Mouse (Mus musculus): ENCODE results near the gene Dlgap3.

Dlgap3 gene

DNA sequence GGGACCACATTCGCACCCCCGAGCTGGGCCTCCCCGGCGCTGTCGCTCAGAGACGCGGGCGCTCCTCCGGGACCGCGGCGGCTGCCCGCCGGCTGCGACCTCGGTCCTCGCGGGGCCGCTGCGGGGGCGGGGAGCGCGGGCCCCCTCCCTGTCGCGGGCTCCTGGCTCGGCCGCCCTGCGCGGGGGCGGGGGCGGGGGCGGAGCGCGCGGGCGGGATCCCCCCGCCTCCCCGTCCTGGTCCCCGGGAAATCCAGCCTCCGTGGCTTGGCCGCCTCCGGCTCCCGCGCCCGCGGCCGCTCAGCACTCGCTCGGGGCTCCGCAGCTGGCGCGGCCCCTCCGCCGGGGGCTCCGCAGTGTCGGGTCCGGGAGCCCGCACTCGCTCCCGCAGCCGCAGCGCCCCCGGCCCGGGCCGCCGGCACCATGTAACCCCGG lies at the start of gene Dlgap3:
Dlgap3 (plus strand) TSS at position 291 of the 432 bp plus-strand sequence.
- DNase-seq (ENCODE audit: inconsistent ontology term) = peak; percentile 40

DNA sequence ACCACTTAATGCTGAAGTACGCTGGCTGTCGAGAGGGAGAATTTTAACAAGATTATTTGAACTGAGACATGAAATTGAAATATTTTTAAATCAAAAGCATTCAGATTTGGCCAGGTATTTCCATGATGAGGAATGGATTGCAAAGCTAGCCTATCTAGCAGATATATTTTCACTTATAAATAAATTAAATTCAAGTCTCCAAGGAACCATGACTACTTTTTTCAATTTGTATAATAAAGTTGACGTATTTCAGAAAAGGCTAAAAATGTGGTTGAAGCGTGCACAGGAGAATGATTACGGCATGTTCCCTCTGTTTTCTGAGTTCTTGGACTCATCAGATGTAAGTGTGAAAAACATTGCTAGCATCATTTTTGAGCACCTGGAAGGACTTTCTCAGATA lies 45.6 kb upstream of the Dlgap3 start, which contains the start of gene Tmem35b:
Tmem35b (plus strand) TSS at position 301 of the 400 bp plus-strand sequence.
- no peak for DNase-seq (ENCODE audit: inconsistent ontology term)

DNA sequence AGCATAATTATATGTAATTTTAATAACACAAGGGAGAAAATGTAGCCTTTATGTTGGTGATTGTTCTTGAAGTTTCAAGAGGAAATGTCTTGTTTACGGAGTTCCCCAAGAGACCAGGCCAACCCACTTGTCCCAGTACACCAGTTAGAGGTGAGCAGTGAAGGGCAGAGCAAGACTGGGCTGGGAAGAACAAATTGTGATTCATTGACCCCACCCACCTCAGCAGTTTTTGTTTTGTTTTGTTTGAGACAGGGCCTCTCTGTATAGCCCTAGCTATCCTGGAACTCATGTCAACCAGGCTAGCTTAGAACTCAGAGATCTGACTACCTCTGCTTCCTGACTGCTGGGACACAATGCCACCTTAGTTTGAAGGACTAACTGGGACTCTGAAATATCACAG lies 44.7 kb upstream of the Dlgap3 start:
- DNase-seq (ENCODE audit: inconsistent ontology term) = no peak

DNA sequence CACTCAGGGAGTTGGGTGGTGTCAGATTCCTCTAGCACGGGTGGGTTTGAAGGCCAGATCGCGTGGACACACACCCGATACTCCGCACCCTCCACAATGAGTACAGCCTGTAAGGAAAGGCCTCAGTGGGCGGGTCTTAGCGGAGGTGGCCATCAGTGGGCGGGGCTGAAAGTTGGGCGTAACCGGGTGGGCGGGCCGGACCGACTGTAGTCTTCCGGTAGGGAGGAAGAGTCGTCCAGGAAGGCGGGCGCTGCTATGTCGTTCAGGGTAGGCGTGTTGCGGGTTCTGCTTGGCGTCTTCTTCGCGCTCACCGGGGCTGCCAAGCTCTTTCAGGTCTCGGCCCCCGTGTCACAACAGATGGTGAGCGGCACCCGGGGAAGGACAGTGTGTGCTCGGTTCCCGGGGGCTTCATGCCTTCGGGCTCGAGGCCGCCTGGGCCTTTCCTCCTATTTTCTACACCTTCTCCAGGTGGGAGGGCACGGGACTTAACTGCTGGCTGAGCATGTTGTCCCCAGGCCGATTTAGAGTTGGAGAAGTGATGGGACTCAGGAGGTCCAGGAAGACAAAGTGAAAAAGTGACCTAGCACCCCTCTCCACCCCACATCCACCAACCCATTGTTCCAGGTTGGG lies 43.1 kb upstream of the Dlgap3 start:
- peak; percentile 93 for DNase-seq (ENCODE audit: inconsistent ontology term)

DNA sequence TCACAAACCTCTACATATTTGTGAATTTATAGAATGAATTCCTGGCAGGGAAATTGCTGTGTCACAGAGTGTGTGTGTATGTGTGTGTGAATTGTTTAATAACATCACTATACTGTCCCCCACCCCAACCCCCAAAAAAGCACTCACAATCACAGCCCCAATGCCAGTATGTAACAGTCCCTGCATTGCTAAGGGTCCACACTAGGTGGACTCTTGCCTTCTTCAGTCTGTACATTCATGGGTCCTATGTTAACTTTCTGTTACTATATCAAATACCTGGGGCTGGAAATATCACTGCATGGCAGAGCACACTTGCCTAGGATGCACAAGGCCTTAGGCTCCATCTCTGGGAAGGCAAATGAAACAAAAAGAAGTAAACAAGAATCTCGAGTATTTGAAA lies 34.3 kb upstream of the Dlgap3 start:
- DNase-seq (ENCODE audit: inconsistent ontology term) = no peak

DNA sequence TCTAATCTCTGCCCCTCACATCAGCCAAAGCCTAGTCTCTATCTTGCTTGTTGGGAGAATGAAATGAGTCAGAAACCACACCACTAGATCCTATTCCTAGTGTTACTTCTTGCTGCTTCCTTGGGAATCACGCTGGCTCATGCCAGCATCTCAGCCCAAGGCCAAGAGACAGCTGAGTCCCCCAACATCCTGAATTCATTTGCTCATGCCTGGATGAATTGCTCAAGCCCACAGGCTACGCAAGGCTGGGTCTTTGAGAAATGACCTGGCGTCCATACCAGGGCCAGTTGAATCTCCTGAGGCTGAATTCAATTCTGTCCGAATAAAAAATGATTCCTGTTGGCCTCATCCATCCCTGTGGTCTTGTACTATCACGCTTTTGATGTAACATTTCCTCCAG lies 31.4 kb upstream of the Dlgap3 start:
- no peak for DNase-seq (ENCODE audit: inconsistent ontology term)

DNA sequence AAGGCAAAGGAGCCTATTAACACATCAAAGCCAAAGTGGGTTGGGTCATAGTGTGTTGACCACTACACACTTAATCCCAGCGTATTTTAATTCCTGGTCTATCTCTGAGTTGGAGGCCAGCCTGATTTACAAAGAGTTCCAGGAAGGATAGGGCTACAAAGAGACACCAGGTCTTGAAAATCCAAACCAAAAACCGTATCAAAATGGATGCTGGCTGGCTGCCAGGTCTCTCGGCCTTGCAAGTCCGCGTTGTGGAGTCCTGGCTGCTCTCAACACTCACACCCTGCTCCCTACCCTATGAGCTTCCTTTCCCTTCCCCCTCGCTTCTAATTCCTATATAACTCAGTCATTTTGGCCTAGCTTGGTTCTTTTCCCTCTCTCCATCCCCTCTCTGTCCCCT lies 30.5 kb upstream of the Dlgap3 start:
- no peak for DNase-seq (ENCODE audit: inconsistent ontology term)

DNA sequence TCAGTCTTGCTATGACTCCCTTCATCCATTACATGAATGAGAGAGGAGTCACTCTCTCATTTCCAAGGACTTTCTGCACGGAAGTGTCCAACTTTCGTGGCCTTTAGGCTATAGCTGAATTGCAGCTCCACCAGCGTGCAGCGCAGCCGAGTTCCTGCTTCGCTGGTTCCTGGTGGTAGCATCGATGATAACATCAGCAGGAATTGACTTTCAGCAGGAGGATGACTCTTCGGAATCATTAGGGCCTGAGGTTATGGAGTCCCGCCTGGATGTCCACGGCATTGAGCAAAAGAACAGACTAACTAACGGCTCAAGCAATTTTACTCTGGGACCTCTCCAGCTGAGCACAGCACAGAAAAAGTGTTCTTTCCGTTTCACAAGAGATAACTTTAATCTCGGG lies 19.0 kb upstream of the Dlgap3 start:
- no peak for DNase-seq (ENCODE audit: inconsistent ontology term)

DNA sequence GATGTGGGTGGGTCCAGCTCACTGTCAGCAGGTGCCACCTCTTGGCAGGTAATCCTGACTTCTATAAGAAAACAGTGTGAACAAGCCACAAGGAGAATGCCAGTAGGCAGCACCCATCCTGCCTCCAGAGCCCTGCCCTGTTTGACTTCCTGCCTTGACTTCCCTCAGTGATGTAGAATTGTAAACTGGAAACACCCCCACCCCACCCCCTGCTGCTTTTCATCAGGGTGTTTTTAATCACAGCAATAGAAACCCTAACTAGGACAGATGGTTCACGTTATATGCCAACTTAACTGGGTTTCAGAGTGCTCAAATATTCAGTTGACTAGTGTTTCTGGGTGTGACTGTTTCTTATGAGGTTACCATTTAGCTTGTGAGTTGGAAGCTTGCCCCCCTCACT lies 15.7 kb upstream of the Dlgap3 start:
- no peak for DNase-seq (ENCODE audit: inconsistent ontology term)

DNA sequence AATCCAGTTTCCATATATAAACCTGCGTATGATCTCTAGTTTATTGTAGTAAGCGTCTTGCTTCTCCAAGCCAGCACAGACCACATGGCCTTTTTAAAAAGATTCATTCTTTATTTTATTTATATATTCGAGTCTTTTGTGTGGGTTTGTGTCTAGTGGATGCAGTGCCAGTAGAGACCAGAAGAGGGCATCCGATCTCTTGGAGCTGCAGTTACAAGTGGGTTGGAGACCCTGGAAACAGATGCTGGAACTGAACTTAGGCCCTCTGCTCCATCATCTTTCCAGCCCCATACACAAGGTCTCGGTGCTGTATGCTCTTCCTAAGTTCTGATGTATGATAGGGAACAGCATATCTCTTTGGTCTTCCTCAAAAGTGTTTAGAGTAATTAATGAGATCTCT lies 13.2 kb upstream of the Dlgap3 start:
- DNase-seq (ENCODE audit: inconsistent ontology term) = no peak

DNA sequence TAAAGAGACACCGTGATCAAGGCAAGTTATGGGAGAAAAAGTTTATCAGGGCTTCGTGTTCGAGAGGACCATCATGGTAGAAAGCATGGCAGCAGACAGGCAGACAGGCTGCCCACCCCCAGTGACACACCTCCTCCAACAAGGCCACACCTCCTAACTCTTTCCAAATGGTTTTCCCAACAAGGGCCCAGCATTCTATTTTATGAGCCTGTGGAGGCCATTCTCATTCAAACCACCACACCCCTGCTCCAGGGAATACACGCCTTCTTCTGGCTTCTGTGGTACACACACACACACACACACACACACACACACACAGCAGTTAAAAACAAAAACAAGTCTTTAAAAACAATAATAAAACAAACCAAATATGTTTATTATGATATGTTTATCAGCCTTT lies 11.3 kb upstream of the Dlgap3 start:
- no peak for DNase-seq (ENCODE audit: inconsistent ontology term)

DNA sequence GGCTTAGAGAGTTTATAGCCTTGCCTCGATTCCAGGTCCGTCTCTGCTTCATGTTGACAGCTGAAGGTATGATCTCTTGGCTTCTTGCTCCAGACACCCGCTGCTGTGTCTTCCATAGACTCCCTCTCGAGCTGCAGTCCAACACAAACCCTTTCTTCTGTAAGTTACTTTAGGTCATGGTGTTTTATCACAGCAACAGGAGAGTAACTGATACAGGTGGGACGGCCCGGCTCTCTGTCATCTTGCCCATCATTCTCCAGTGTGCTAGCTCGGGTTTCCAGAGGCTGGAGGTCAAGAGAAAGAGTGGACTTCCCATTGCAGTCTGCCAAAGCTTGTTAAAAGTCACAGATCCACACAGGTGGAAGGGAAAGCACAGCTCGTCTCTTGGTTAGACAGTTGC lies 5.1 kb upstream of the Dlgap3 start:
- DNase-seq (ENCODE audit: inconsistent ontology term) = no peak

DNA sequence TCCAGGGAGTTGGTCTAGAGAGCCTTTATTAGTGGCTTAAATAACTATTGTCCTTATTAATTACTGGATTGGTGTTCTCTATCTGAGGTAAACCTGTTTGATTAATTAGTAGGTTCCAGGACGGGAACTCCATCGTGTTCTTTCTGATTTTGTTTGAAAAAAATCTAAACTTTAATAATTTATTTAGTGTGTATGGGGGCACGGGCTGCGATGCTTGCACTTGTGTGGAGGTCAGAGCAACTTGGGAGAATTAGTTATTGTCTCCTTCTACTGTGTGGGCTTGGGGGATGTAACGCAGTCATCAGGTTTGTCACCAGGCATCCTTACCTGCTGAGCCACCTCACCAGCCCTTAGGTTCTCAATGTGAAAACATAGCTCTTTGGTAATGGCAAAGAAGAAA lies 1.9 kb upstream of the Dlgap3 start:
- no peak for DNase-seq (ENCODE audit: inconsistent ontology term)

DNA sequence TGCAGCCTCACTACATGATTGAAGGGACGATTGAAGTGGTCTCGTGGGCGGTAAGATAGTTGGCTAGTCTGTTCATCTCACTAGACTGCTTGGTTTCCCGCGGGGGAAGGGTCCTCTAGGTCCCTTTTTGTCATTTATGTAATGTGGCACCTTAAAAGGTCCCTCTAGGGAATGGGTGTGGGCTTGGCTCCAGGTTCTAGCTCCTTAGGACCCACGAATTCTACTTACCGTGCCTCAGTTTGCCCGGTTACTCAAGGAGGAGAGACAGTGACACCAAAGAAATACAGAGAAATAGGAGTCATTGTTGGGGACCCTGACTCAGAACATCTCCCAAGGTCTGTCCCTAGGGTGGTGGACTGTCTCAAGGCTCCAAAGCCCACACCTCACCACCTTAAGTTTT lies 1.3 kb upstream of the Dlgap3 start:
- no peak for DNase-seq (ENCODE audit: inconsistent ontology term)

DNA sequence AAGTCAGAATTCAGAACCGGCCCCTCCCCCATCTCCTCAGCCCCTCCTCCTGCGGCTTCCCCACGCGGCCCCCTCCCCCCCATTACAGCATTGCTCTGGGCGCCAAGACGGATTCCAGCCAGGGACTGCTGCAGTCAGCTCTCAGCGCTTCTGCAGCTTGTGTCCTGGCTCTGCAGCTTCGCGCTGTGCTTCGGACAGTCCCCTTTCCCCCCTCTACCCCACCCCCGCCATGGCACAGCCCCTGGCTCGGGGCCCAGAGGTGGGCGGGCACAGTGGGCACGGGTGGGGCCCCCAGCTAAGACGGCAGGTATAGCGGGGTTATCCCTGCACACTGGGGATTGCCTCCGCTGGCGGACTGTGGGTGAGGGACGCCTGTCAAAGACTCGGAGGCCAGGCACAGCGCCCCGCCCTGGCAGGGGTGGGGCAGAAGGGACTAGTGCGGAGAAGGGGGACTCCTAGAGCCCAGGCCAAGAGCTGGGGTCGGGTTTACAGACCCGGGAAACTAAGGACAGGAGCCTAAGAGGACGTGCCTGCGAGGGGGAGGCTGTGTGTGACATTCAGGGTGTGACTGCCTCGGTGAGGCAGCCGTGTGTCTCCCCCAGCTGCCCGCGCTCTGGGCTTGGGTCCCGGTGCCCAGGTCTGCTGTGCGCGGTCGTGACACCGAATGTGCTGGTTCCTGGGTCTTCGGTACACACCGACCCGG lies 642 bp upstream of the Dlgap3 start:
- DNase-seq (ENCODE audit: inconsistent ontology term) = peak; percentile 63

DNA sequence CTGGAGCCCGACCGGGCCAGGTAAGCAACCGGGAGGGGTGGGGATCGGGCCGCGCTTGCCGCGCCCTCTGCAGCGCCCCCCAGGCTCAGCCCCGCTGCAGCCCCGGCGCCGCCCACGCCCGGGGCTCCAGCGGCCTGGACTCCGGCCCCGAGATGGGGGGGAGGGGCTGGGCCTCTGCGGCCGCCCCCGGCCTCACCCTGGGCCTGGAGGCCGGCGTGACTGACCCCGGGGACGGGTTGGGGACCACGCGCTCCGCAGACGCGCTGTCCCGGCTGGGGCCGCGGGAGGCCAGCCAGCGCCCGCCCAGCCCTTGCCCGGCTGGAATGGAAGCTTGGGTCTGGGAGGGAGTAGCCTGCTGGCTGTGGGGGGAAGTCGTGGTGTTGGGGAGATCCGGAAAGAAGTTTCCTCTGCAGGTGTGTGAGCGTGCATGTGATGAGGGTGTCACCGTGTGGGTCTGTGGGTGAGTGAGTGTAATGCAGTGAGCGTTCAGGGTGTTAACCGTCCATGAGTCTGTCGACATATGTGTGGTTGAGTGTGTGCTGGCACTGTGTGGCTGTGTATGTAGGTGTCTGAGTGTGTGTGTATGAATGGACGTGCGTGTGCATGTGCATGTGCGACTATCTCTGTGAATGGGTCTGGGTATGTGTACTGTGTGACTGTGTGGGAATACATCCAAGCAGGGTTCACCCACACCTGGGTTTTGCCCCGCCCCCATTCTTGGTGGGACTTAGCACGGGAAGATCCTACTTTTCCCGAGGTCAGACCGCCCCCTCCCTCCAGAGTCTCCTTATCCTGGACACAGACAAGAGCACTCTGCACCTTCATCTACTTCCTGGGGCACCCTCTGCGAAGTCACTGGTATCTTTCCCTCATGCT lies 580 bp downstream of the Dlgap3 start:
- DNase-seq (ENCODE audit: inconsistent ontology term) = peak; percentile 12

DNA sequence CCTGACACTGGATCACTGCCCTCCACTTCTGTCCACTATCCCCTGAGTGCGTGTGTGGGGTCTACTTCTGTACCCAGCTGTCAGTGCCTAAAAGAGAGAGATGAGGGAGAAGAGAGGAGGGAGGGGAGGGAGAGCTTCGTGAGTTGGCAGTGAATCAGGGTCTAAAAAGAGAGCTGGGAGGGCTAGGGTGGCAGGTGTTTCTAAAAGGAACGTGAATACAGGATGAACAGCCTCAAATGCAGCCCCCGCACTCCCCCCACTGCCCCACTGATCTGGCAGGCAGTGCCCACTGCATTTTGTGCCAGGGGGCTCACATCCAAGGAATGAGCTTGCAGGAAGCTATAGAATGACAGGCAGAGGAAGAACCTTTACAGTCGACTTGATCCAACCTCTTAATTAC lies 1.9 kb downstream of the Dlgap3 start:
- DNase-seq (ENCODE audit: inconsistent ontology term) = no peak

DNA sequence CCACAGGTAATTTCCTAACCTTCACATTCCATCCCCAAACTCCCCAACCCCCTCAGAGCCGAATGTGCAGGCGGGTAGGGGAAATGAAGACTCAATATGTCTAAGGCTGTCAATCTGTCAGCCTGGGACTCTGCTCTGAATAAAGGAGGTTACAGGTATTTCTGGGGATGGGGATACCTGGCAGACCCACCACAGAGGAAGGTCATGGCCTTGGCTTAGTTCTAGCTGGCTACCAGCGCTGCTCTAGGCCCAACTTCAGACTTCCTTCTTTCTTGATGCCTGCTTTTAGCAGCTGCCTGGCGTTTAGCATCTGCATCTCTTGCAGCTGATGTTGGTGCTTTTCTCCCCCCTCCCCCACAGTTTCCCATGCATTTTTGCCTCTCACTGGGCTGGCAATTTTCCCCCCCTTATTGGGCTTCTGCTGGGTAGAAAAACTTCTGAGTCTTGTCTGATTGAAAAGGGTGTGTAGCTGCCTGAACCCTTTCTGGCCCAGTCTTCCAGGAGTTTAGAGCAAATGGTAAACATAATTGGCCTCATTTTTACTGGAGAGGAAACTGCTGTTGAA lies 2.4 kb downstream of the Dlgap3 start:
- no peak for DNase-seq (ENCODE audit: inconsistent ontology term)

DNA sequence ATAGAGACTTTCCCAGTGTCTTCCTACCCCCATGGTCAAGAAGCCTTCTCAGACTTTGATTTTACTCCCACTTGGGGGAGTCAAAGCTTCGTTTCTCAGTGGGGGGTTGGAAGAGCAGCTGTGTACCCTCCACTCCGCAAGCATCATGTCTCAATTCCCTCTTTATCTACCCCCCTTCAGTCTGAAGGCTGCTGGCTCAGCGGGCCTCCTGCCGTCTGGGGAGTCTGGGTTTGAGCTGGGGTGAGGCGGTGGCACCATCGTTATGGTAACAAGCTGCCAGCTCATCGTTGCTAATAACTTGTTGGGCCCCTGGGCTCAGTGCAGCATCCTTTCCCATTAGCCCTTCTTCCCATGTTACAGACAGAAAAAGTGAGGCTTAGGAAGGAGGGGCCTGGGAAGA lies 3.1 kb downstream of the Dlgap3 start:
- no peak for DNase-seq (ENCODE audit: inconsistent ontology term)

DNA sequence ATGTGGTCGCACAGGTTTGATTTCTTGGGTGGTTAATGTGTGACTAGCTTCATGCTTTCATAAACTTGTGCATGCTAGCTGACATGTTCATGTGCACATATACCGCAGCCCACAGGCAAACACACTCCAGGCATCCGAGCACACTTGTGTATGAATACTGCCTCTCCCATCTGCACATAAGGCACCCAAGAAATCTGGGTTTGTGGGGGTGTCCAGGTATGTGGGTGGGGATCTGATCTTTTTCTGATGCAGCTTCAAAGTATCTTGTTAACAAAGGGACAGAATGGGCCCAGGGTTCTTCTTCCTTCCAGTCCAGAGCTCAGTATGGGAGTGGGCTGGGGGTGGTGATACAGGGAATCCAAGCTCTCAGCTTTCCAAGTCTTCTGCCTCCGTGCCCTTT lies 3.6 kb downstream of the Dlgap3 start:
- DNase-seq (ENCODE audit: inconsistent ontology term) = no peak

DNA sequence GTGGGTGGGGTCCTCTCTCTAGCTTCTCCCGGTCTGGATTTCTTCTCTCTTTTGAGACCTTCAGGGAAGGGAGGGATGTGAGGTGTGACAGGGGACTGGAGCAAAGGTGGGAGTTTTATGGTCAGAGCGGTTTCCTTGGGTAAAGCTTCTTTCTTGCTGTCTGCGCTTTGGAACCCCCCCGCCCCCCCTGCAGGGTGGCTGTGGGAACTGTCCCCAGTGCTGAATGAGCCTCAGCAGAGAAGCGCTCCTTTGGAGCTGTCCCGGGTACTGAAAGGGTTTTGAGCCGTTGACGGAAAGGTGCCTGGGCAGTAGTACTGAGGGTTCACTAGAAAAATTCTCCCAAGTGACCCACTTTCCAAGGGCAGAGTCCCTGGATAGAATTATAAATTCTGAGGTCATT lies 4.5 kb downstream of the Dlgap3 start:
- peak; percentile 71 for DNase-seq (ENCODE audit: inconsistent ontology term)

All from Muller cell, postnatal 12 days (primary cell).